Mouse (Mus musculus): ENCODE results near the gene Pcca.
A peak's percentile ranks its signal among the peaks of the same experiment; 100 is the strongest.

Pcca gene

DNA sequence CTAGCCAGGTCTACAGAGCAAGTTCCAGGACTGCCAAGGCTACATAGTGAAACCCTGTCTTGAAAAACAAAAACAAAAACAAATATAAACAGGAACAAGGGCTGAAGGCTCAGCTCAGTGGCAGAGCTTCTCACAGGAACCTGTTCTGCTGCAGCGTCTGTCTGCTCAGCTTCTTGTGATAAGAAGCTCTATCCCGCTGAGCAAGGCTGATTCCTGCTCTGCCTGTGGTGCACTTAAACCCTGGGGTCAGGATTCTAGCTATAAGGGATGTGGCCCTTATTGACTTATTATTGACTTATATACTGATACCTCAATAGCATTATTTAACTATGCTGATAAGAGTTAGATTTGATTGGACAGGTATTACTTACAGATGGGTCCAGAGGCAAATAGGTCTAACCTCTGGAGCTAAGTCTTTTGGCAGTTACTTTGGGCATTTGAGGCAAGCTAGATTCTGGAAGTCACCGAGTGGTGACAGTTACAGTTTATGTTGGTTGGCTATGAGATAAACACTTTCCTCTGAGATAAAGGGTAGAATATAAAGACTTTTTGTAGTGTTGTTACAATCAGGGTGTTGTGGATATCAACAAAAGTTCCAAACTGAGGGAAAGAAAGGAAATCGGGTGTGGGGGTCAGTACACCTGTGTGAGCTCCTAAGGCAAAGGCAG, 331.5 kb downstream of the Pcca start:
- DNase-seq = no peak

DNA sequence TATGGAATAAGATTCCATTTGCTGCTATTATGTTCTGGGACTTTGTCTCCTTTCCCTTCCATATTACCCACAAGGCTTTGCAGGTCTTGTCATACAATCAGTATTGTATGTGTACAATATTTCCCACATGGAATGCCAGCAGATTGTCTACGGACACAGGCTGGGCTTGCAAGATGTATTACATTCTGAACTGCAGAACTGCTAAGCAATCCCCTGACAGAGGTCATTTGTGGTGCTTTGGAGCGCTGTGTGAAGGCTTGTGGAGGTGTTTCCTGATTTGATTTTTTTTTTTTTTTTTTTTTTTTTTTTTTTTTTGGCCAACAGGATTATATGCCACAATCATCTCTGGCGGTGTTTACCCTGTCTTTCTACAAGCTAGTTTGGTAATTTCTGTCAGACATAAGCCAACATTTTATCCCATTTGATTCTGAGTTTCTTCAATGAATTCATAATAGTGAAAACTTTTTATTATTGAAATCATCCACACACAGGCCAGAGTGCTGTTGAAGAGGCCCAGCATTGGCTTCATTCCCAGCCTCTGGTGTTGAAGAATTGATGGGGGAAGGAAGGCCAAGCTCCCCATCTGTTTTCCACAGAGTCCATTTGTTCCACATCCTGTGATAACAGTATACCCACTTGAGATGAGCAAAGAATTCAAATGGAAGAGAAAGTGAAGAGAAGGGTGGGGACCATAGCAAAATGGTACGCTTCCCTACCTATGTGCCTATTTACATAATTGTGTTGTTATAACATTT, 333.6 kb downstream of the Pcca start:
- DNase-seq = no peak

DNA sequence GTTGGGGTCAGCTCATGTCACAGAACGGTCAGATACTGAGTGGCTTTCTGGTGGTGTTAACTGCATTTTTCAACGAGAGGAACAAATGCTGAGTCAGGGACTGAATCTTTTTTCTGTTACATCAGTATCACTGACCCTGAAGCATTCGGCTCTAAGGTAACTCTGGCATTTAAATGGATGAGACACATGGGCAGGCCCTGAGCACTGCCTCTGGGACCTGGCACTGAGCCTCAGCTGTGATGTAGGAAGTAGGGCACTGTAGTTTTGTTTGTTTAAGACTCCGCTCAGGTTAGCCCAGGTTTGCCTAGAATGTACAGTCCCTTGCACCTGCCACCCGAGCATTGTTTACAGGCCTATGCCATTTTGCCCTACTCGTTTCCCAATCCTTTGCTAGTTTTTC, 335.7 kb downstream of the Pcca start:
- no peak for DNase-seq

DNA sequence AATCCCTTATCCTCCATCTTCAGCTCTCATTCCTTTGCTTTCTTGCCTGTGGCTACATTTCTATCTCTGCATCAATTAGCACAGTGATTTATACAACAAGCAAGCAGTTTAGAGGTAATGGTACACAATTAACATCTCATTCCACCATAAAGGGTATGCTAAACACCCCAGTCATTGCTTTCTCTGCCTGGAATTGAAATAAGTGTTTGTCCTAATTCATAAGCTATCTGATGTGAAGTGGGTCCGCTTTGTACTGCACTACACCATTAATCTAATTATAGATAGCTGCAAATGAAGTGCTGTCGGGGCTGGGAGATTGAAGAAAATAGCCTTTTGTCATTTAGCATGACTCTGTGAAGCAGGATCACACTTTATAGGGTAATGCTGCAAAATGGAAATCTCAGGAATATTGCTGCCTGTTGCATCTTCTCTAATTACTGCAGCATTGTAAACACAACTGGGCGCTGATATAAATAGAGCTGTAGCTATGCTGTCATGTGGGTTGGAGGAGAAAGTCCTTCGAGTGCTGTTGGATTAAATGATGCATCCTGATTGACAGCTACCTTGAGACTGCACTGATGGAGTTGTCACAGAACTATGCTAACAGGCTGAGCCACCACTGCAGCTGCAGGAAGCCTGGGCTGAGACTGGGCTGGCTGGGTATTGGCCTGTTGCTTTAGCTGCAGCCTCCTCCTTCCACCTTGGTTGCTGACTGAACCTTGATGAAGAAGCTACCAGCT, 337.9 kb downstream of the Pcca start:
- no peak for DNase-seq

DNA sequence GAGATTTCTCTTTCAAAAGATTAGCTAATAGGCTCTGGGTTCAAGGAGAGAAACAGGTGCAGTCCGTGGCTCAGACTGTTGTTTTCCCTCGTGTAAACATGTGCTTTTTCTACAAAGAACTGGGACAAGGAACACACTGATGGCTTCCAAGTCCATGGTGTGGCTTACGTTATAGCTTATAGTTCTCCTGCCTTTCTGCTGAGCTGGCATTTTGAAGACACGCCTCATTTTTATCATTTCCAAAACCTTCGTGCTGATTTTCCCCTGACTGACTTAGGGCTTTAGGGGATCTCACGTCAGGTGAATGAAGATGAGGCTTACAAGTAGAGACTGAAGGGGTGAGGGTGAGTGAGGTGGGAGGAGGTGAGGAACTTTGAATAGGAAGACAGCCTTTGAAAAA, 338.5 kb downstream of the Pcca start:
- no peak for DNase-seq

DNA sequence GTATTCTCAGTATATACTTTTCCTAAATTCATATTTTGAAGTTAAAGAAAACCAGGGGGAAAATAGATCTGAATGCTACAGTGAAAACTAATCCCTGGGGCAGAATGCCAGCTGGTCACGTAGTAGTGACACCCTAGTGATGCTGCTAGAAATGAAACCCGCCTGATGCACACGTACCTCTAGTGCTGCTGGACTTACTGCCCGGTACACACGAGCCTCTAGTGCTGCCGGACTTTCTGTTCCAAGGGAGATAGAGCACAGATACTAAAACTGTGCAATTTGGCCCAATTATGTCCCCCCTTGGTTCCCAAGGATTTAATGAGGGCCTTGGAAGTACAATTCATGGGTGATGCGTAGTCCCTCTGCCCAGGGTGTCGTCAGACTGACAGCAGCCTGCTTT, 340.9 kb downstream of the Pcca start:
- DNase-seq = no peak

DNA sequence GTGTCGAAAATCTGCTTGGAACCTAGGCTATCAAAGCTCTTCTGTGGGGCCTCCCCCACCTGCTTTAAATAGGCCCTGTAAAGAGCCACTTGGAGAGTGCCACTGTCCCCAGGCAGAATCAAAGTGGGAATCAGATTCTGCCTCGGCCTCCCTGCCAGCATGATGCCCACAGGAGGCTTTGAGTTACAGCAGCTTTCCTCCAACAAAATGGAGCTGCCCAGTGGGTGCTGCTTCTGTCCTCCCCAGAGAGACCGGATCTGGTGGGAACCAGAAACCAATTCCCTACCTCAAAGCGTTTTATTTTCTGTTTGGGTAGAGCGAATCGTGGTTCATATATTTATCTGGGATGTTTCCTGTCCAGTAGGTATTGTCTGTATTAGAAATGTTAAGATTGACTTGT, 341.5 kb downstream of the Pcca start:
- no peak for DNase-seq

DNA sequence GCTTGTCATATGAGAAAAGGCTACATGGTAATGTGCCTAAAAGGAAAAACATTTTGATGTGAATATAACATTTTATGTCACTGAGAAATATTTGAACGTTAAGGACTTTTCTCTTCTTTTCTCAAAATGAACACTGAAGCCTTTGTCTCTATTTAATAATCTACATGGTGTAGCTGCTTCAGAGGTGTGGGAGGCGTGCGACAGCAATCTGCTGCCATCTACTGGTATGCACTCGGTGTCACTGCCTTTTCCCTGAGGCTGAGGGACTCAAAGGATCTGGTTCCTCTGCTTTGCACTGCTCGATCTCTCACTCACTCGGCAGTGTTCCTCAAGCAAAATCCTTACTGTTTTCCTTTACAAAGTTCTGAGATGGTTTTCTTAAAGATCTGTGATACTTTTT, 342.0 kb downstream of the Pcca start:
- DNase-seq = peak; percentile 76

DNA sequence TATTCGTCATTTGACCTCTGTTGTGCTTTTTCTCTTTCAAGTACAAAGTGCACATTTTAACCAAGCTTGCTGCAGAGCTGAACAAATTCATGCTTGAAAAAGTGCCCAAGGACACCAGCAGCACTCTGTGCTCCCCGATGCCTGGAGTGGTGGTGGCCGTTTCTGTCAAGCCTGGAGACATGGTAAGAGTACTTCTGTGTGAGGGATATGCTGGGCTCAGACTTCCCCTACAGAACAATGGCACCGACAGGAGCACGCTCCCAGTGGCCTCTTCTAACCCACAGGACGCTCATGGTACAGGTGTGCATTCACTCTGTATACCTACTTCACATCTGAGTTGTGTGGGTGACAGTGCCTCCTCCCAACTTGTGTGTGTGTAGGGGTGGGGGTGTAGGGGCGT, 342.6 kb downstream of the Pcca start:
- DNase-seq = no peak

DNA sequence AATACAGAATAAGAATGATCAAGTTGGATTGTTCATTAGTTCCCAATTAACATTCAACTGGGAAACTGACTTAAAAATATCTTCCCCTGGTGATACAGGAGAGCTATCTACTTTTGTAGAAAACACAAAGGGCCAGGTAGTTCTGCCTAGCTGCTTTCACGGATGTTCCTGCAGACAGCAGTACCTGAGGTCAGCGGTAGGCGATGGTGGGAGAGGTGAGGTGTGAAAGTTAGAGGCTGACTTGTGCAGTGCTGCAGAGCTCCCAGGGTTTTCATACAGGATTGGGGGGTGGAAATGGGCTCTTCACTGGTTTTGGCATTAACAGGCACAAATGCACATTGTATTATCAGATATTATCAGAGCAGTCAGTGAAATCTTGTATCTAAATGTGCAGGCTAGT, 343.7 kb downstream of the Pcca start:
- DNase-seq = no peak

DNA sequence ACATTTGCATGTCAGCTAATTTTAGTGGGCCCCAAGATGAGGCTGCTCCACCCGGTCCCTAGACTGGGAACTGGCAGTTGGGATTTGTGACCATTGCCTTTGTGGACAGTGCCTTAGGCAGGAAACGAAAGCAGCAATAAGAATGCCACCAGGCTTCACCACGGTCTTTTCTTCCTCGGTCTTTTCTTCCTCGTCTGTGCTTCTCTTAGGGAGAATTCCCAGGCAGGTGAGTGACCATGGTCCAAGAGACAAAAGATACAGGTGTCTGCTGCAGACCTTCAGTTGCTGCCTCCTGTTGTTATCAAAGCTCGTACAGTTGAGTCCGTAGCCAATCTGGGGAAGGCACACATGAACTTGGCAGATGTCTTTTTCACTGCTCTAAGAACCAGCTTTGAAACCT, 346.2 kb downstream of the Pcca start:
- no peak for DNase-seq

DNA sequence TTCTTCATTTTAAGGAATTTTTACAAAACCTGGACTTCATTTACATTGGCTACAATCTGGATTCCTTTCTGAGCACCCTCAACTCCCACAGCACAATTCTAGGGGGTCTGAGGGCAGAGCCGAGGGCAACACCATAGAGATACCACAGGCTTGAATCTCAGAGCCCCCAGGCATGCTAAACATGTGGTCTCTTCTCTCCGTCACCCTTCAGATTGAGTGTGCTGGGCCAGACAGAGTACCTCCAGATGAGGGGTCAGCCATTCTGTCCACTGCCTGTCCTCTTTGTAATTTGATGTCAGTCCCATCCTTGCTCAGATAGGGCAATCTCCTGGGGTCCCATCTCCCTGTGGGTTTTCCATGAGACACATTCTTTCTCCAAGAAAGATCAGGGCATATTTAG, 347.6 kb downstream of the Pcca start:
- no peak for DNase-seq

DNA sequence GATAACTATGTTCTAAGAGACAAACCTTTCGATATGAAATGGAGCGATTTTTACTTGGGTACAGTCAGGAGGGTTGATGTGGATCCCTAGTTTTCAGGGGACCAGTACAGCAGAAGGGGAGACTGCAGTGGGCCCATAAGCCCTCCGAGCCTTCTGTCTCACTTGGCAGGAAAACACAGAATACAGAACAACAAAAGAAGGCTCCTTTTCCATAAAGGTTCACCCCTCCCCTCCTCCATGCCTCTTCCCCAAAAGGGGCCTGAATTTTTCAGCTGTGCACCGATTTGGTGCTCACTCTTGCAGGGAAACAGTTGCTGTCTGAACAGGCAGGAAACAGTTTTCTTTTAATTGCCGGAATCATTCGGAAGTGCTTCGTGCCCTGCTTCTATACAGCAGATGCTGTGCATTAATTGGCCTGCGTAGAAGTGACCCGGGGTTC, 348.1 kb downstream of the Pcca start:
- DNase-seq = no peak

DNA sequence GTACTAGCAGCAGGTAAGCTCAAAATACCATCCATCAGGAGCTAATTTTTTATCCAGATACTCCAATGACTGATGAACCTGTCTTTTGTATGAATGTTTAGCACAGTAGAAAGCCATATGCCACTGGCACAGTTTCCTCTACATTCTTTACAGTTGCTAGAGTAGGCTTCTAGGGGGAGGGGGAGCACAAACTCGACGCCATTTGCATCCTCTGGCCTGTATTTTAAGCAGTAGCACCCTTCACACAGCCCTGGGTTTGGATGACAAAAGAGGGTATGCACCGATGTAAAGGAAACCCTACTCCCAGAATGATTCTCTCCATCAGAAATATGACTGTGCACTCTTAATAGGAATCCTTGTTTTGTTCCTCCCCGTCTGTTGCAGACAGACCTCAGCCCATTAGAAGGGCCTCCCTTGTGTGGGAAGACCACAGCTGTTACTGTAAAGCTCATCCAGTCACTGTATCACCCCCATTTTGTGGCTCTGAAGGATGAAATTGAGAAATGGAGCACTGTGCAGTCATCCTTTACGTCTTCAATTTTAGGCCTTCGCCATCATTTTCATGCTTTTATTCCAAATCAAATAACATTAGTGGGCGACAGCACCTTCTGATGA, 348.8 kb downstream of the Pcca start:
- DNase-seq = no peak

DNA sequence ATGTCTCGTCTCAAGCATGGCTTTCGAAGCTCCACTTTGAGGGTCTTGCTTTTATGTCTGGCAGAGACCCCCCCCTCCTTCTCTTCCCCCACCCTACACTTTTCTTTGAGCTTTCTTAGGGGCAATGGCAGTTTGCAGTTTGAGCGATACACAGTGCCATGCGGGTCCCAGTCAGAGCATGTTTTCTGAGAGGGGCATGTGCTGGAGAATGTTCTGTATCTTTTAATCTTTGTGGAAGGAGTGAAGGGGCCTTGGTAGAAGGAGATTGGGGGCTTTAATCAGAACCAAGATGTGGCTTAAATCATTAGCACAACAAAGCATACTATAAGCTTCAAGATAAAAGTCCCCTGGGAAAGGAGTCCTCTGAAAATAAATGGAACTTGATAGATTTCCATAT, 349.3 kb downstream of the Pcca start:
- no peak for DNase-seq

DNA sequence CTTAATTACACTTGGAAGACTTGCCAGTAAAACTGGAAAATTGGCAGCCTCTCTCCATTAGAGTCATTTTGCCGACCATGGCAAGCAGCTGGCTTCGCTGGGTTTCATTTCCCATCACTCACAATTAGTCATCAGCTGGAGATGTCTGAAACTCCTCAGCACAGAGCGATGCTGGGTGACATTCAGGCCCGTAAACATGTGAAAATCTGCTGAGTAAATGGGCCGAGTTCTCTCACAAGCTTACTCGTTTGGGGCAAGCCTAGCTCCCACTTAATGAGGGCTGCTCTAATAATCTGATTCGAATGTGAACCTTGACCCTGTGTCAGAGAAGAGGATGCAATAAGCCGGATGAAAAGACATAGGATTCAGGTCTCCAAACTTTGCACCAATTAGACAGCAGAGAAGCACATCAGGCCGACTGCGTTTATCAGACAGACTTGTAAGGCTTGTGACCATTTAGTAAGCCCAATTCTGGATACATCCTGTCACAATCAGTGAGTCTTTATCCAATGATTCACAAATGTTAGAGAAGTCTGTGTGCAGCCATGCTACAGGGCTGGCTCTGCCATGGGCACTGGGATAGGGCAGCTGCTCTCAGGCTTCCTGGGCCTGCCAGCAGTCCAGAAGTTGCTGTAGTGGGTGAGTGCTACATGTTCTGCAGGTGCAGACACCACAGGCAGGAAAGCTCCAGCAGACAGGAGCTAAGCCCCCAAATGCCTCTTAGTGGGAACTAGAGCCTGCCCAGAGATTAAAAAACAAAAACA, 349.9 kb downstream of the Pcca start:
- DNase-seq = no peak

DNA sequence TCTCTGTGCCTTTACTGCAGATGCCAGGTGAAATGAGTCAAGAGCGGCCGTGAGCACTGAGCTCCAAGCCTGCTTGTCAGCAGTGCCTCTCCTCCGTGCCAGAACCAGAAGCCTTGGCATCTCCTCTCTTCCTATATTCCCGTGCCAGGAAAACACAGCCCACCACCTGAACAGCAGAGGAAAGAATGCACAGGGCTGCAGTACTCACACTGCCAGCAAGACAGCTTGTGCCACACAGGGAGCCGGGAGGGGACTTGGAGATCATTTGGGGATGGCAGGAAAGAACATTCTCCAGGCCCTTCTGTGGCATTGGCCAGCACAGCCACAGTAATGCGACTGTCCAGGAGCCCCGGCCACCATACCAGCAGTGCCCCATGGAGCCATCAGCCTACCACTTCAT, 351.8 kb downstream of the Pcca start:
- peak; percentile 60 for DNase-seq

DNA sequence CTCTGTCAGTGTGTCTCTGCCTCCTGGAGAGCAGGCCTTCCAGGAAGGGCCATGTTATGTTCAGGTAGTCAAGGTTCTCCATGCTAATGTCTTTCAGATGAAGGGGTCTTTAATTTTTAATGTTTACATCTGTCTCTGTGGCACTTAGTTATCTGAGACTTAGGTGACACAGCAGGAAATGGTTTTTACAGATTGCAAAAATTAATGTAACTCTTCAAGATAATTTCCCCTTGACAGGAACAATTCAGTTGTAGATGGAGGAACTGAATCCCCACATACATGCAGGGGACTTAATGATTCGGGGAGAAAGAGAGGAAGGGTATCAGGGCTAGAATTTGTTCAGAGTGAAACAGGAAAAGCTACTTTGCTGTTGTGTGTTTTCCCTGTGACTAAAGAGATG, 353.2 kb downstream of the Pcca start:
- no peak for DNase-seq

DNA sequence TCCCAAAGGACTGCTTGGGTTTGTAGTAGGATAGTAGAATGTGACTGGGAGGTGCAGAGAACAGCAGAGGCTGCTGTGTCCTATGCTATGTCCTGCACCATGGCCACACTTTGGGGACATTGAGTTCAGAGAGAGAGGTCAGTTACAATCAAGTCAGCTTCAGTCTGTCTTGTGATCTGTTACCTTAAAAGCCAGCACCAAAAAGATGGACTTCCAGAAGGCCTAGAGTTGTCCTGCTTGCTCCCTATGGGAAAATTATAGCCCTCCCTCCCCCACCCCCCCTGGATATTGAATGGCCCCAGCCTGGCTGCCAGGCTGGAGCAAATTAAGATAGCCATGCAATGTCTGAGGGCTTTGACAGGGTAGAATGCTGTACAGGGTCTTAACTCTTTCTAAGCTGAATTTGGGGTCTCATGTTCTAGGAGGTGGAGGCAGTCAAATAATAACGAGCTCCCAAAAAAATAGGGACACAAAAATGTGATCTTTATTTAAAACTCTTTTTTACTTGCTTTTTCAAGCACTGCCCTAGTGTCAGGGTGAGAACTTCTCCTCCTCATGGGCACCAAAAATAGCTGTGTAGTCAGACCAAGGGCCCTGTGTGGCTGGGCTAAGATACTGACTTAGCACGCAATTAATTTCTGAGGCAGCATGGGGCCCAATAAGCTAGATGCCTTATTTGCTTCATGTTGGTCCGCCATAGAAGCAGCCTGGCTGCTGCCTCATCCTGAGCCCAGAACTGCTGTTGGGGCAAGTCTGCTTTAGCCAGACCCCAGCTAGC, 353.8 kb downstream of the Pcca start:
- no peak for DNase-seq

DNA sequence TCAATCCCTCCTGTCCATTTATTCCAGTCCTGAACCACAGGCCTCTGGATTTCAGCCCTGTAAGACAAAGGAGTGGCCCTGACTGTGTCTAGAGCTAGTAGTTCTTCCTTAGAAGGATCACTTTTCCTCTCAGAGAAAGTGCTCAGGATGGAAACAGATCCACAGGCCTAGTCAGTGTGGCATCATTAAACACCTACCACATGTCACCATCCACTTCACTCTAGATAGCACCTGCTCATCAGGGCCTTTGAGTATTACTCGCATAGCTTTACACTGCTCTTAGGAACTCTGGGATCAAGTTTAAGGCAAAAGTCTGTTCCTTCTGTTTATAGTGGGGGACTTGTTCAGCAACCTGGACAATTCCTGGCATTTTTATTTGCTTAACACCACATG, 354.4 kb downstream of the Pcca start:
- no peak for DNase-seq

DNA sequence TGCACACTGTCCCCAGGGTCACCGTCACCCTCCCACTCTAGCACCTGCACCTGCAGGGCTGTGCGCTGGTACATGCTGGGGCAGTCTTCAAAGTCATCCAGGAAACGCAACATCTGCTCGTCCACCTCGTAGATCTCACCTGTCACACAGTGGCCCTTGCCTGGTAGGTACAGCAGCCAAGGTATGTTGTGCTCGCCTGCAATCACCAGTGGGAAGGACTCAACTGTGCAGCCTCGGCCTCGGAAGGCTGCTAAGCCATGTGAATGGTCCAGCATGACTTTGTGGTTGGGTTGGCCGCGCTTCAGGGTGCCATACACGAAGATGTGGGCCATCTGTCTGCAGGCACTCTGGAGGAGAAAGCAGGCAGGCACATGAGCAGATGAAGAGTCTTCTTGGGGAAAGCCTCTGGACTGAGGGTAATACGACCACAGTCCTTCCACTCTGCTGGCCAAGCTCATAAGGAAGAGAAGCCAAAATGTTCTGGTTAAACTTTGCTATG, 357.4 kb downstream of the Pcca start:
- no peak for DNase-seq

DNA sequence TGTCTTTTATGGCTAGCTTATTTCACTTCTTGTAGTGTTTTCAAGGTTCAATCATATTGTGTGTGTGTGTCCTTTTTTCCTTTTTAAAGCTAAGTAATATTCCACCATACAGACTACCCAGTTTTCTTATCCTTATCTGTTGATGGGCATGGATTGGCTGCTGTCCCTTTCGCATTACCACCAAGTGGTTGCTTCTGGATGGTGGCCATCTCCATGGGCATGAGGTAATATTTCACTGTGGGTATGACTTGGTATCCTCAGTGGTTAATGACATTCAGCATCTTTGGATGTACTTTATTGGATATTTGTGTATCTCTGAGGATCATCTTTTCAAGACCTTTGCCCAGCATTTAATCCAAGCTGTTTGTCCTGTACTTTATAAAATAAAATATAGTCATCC, 362.0 kb downstream of the Pcca start:
- no peak for DNase-seq

Data from right cerebral cortex, postnatal 25 days (tissue).